Mouse (Mus musculus) E14TG2a.4 (cell line): Measurements from ENCODE around the gene Nr1h4.

Experiments
- H3K27me3 ChIP-seq: 2 replicates; pipeline ENCODE4 v1.6.1; 2014; ENCODE audit warnings: low read length, control low read depth; ENCODE audit not compliant: insufficient read depth
- H3K36me3 ChIP-seq: 2 replicates; pipeline ENCODE4 v1.6.1; 2014; ENCODE audit warnings: low read length, control low read depth; ENCODE audit not compliant: insufficient read depth
- H3K4me1 ChIP-seq: replicated peaks from 2 replicates; pipeline ENCODE4 v1.6.1; 2014; ENCODE audit warnings: low read depth, low read length, control low read depth
- H3K4me3 ChIP-seq: replicated peaks from 2 replicates; pipeline ENCODE4 v1.5.1; 2014; ENCODE audit warnings: mild to moderate bottlenecking, low read length
- H3K9me3 ChIP-seq: 2 replicates; pipeline ENCODE4 v1.6.1; 2014; ENCODE audit warnings: low read length, control low read depth
- CTCF ChIP-seq: conservative IDR thresholded peaks from 2 replicates; pipeline ENCODE4 v1.5.1; 2014; ENCODE audit warnings: low read length
- NANOG ChIP-seq: IDR thresholded peaks from 2 replicates; pipeline ENCODE4 v1.6.1; 2014; ENCODE audit warnings: borderline replicate concordance, low read length, mixed read lengths
- POU5F1 ChIP-seq: IDR thresholded peaks from 2 replicates; pipeline ENCODE4 v1.6.1; 2014; ENCODE audit warnings: low read length, borderline replicate concordance

Nr1h4 gene

DNA sequence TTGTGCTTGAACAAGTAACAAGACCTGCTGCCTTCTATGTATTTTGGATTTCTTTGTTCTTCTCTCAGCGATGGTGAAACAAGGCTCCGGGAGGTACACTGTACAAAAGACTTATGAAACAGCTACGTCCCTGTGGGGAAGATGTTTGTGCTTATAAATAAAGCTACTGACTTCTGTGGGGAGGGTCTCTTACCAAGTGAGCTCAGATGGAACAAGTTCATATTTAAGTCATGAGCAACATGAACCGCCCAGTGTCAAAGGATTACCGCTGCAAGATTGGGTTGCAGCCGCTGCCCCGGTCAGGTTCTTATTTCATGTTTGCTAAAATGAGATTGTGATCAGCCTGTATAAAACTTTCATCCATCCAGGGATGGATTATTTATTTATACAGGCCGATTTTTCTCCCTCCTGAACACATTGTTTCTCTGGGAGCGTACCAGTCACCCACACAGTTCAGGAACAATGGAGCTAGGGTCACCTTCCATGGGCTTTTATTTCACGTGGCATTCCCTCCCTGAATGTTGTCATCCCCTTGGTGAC is 51.2 kb downstream of the Nr1h4 start:
- Histone ChIP-seq H3K4me3 (no peak overlapping the region), H3K27me3 (no peaks in the 10 kb centered on the region), H3K4me1 (peaks cover 20% of the 10 kb centered on the region), H3K36me3 (no peaks in the 10 kb centered on the region), H3K9me3 (peaks cover 4% of the 10 kb centered on the region; the same call in 1 of the 2 replicates)
- TF ChIP-seq NANOG, result no peak
- no peak for TF ChIP-seq CTCF
- TF ChIP-seq POU5F1, result no peak

- Histone ChIP-seq H3K27me3 (no peaks in the 10 kb centered on the region), H3K36me3 (no peaks in the 10 kb centered on the region), H3K4me1 (peaks cover 14% of the 10 kb centered on the region), H3K9me3 (peaks cover 4% of the 10 kb centered on the region; the same call in 1 of the 2 replicates), H3K4me3 (no peak overlapping the region)
- peak; percentile 31; the same call in 1 of the 2 replicates for TF ChIP-seq NANOG
- no peak for TF ChIP-seq POU5F1
These were observed 51.7 kb downstream of the Nr1h4 start for GRCm38 (mm10) chr10:89481638-89482037.

GRCm38 (mm10) chr10:89478766-89479165 is 54.6 kb downstream of the Nr1h4 start:
- Histone ChIP-seq H3K4me1 (peaks cover 10% of the 10 kb centered on the region), H3K9me3 (peaks cover 4% of the 10 kb centered on the region; the same call in 1 of the 2 replicates), H3K27me3 (no peaks in the 10 kb centered on the region), H3K36me3 (no peaks in the 10 kb centered on the region), H3K4me3 (no peak overlapping the region)
- TF ChIP-seq CTCF, result no peak
- no peak for TF ChIP-seq NANOG
- TF ChIP-seq POU5F1, result no peak

- peaks cover 20% of the 10 kb centered on the region for H3K9me3 ChIP-seq
- peaks cover 14% of the 10 kb centered on the region for H3K4me1 ChIP-seq
- no peaks in the 10 kb centered on the region for H3K27me3 ChIP-seq
- TF ChIP-seq NANOG (peak; percentile 69; the same call in 1 of the 2 replicates), CTCF (no peak), POU5F1 (peak; percentile 71; the same call in 1 of the 2 replicates)
- no peak overlapping the region for H3K4me3 ChIP-seq
- peaks cover 4% of the 10 kb centered on the region; the same call in 1 of the 2 replicates for H3K36me3 ChIP-seq
These were observed 62.6 kb downstream of the Nr1h4 start for GRCm38 (mm10) chr10:89470596-89471353.

GRCm38 (mm10) chr10:89464760-89465405 is 68.5 kb downstream of the Nr1h4 start:
- Histone ChIP-seq H3K4me3 (no peak overlapping the region), H3K36me3 (peaks cover 2% of the 10 kb centered on the region; the same call in 1 of the 2 replicates), H3K9me3 (peaks cover 7% of the 10 kb centered on the region), H3K4me1 (peaks cover 8% of the 10 kb centered on the region; the same call in 1 of the 2 replicates), H3K27me3 (no peaks in the 10 kb centered on the region)
- TF ChIP-seq NANOG, result no peak
- no peak for TF ChIP-seq POU5F1
- no peak for TF ChIP-seq CTCF

- Histone ChIP-seq H3K4me1 (peaks cover 8% of the 10 kb centered on the region; the same call in 1 of the 2 replicates), H3K27me3 (no peaks in the 10 kb centered on the region)
- TF ChIP-seq CTCF (no peak), NANOG (no peak), POU5F1 (no peak)
These were observed 70.5 kb downstream of the Nr1h4 start for GRCm38 (mm10) chr10:89462890-89463289.

DNA sequence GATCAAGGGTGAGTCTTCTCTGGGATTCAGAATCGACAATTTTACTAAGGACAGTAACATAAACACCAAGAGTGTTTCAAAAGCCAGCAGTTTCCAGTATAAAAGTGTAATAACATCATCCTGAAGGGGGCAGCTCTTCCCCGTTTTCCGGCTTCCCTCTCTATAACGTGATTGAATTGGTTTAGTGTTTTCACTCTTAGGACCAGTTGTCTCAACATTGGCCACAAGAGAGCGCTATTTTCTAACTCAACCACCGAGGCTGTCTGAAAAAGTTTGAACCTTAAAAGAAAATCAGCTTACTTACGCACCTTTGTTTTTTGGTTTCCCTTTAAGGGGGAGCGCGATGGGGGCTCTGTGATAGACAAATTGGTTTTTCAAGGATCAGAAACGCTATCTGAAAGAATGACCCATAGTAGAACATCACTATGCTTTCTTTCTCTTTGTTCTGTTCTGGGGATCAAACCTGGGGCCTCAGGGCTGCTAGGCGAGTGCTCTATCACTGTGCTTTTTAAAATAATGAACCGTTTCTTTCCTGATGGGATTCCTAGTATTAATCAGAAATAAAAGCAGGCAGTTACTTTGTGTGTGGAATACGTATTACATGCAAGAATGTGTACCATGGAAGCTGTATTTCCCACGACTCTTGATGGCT is 71.4 kb downstream of the Nr1h4 start:
- TF ChIP-seq NANOG, result no peak
- peak; percentile 62 for TF ChIP-seq CTCF
- Histone ChIP-seq H3K9me3 (no peaks in the 10 kb centered on the region), H3K36me3 (no peaks in the 10 kb centered on the region), H3K4me3 (no peak overlapping the region), H3K4me1 (peaks cover 8% of the 10 kb centered on the region; the same call in 1 of the 2 replicates), H3K27me3 (no peaks in the 10 kb centered on the region)

More at GRCm38 (mm10) chr10:89462890-89463289, 70.5 kb downstream of the Nr1h4 start:
- Histone ChIP-seq H3K4me3 (no peak overlapping the region), H3K36me3 (no peaks in the 10 kb centered on the region), H3K9me3 (no peaks in the 10 kb centered on the region)

GRCm38 (mm10) chr10:89460972-89461371 is 72.4 kb downstream of the Nr1h4 start:
- no peak overlapping the region for H3K4me3 ChIP-seq
- no peaks in the 10 kb centered on the region for H3K36me3 ChIP-seq
- no peaks in the 10 kb centered on the region for H3K9me3 ChIP-seq
- TF ChIP-seq CTCF (no peak), POU5F1 (no peak), NANOG (no peak)
- H3K27me3 ChIP-seq, result no peaks in the 10 kb centered on the region
- peaks cover 8% of the 10 kb centered on the region; the same call in 1 of the 2 replicates for H3K4me1 ChIP-seq
